Mouse (Mus musculus) mature B cell (primary cell): Measurements from ENCODE around the gene Orm2.

Experiments
- in situ Hi-C: fragments of 300-500 bp; cut with MboI; formaldehyde crosslinking; loops from 2 replicates; pipeline ENCODE4 v1.14.3; 2019

Gene Orm2

GRCm38 (mm10) chr4:63405051-63405450 lies 42.8 kb downstream of the Orm2 start:
- in situ Hi-C loops, result loop anchor here (25.0 kb wide), 1 partner anchor 532 kb away; no protein-coding TSS in a partner anchor

GRCm38 (mm10) chr4:63405683-63406082 lies 43.4 kb downstream of the Orm2 start:
- in situ Hi-C loops, result loop anchor here (25.0 kb wide), 1 partner anchor 532 kb away; no protein-coding TSS in a partner anchor

GRCm38 (mm10) chr4:63408247-63408646 lies 46.0 kb downstream of the Orm2 start:
- in situ Hi-C loops, result loop anchor here (25.0 kb wide), 1 partner anchor 529 kb away; no protein-coding TSS in a partner anchor

- in situ Hi-C loops, result loop anchor here (25.0 kb wide), 1 partner anchor 529 kb away; no protein-coding TSS in a partner anchor
Measured at GRCm38 (mm10) chr4:63408649-63409048, 46.4 kb downstream of the Orm2 start.

GRCm38 (mm10) chr4:63409317-63409907 lies 47.2 kb downstream of the Orm2 start:
- in situ Hi-C loops, result loop anchor here (25.0 kb wide), 1 partner anchor 528 kb away; no protein-coding TSS in a partner anchor

- in situ Hi-C loops, result loop anchor here (25.0 kb wide), 1 partner anchor 527 kb away; no protein-coding TSS in a partner anchor
Measured at GRCm38 (mm10) chr4:63409908-63410582, 47.8 kb downstream of the Orm2 start.

- in situ Hi-C loops, result loop anchor here (25.0 kb wide), 1 partner anchor 527 kb away; no protein-coding TSS in a partner anchor
Measured at GRCm38 (mm10) chr4:63410583-63410934, 48.3 kb downstream of the Orm2 start.

- in situ Hi-C loops, result loop anchor here (25.0 kb wide), 1 partner anchor 526 kb away; no protein-coding TSS in a partner anchor
Measured at GRCm38 (mm10) chr4:63411222-63411621, 49.0 kb downstream of the Orm2 start.

GRCm38 (mm10) chr4:63414951-63415350 lies 52.7 kb downstream of the Orm2 start:
- in situ Hi-C loops, result loop anchor here (25.0 kb wide), 1 partner anchor 522 kb away; no protein-coding TSS in a partner anchor
